Mouse (Mus musculus) adrenal gland, adult 2 months (tissue): ENCODE data around the gene Rbm39. TPM values are rescaled to one million over a fixed set of nuclear protein-coding genes. Genes with fewer than 3 reads are reported as not detected.
"Not testable (repeated sequence)": the region's sequence is repeated elsewhere in the genome, so short reads cannot be mapped to it uniquely, and the experiment has no call there.

Experiments used
- DNase-seq: peaks from one replicate; pipeline ENCODE4 v3.0.0; 2021
- polyA plus RNA-seq: library from polyadenylated mRNA; depleted of rRNA; stranded (reverse); fragments of >200 nt; gene quantifications from 2 replicates; pipeline ENCODE4 v1.2.3, GENCODE M21; 2012
- total RNA-seq, 2 experiments: library from RNA; stranded (reverse); gene quantifications; 2 replicates each; pipeline ENCODE4 v1.2.3; 2021

Gene Rbm39
- total and polyA plus RNA-seq, 3 experiments, result 94.8 to 386 (median 269) TPM

GRCm38 (mm10) chr2:156180824-156181590 lies 969 bp upstream of the Rbm39 start:
- no peak for DNase-seq

GRCm38 (mm10) chr2:156179796-156180093 lies 293 bp downstream of the Rbm39 start:
- no peak for DNase-seq

- peak; percentile 88 for DNase-seq
These were observed 817 bp downstream of the Rbm39 start for GRCm38 (mm10) chr2:156179046-156179795.

DNA sequence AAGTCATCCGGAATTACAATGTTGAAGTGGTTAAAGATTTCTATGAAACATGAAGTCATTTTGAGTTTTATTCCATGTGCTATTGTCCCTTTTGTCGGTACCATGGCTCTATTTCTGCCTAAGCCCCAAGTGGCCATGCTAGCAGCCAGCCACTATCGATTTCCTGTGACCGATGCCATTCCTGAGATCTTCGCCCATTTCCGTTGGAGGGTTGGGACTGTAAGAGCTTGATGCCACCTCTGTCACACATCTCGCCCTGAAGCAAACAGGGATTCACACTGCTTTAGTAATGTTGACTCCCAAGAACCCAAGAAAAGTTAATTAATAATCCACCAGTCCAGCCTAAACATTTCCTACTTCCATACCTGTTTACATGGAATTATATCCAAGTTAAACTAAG lies 2.4 kb downstream of the Rbm39 start:
- no peak for DNase-seq

DNA sequence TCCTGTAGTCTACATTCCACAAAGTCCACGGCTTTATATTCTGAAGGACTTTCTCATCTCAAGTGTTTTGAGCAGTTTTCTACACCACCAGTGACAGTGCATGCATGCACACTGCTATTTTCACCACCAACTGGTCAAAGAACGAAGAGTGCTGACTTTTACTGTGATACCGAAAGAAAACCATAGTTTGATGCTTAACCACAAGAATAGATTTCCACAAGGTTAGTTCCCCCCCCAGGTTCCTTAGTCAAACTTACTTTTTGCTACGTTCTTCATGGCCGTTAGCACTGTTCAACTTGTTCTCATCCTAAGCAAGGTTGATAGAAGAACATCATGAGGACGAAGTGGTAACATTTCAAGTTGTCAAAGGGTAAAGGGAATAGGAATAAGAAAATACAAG lies 3.0 kb downstream of the Rbm39 start:
- DNase-seq, result no peak

DNA sequence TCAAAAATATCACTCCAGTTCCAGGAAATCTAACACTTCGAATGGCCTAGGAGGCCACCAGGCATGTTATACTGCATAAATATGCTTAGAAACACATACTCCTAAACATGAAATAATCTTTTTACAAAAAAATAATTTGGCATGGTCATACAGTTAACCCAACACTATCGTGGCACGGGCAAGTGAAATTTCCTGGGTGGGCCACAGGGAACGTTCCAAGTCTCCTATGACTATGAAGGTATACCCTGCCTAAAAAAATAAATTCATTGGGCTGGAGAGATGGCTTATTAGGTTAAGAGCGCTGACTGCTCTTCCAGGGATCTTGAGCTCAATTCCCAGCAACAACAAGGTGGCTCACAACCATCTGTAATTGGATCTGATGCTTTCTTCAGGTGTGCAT lies 13.5 kb downstream of the Rbm39 start:
- DNase-seq, result no peak

DNA sequence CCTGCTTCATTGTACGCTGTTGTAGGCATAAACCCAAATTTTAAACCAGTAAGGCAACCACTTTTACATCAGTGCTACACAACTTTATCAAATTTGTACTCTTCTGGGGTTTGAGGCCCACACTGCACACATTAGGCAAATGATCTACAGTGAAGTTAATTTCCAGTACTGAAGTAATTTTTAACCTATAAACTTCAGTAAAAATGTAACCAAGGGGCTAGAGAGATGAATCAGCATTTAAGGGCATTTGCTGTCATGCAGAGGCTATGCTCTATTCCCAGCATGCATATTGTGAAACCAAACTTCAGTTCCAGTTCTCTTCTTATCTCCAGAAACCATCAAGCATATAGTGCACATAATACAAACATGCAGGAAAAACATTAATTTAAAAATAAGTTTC lies 14.6 kb downstream of the Rbm39 start:
- no peak for DNase-seq

DNA sequence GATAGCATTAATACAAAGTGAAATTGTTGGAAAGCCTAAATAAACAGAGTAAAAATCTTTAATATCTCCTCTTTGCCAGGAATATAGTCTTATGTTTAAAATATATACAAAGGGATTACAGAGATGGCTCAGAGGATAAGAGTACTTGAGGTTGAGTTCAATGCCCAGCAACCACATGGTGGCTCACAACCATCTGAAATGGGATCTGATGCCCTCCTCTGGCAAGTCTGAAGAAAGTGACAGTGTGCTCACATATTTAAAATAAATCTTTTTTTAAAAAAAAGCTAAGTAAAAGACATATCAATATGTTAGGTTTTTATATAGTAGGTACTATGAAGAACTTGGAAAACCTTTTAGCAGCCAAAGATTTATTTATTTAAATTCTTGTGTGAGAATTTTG lies 28.5 kb downstream of the Rbm39 start:
- DNase-seq, result no peak

DNA sequence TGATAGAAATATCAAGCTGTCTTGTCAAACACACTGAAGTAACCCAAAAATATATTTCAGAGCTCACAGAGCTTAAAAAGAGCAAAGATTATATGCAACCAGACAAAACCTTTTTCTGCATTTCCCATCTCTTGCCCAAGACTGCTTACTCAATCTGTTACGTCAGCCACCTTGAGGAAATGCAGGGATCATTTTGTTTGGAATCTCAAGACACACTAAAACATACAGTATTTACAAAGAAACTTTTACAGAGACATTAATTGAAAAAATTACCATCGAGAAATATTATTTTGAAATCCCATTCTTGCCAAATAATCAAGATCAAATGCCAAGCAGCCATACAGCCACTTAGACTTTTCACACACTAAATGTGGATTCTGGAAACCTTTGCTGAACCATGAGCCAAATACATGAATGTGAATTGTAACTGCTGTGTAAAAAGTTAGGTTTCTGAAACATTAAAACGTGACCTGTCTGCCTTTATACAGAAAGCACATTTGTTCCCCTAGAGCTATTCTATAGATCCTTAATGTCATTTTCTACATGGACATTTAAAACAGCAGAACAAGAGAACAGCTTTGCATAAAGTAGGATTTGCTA lies 32.6 kb downstream of the Rbm39 start:
- no peak for DNase-seq

DNA sequence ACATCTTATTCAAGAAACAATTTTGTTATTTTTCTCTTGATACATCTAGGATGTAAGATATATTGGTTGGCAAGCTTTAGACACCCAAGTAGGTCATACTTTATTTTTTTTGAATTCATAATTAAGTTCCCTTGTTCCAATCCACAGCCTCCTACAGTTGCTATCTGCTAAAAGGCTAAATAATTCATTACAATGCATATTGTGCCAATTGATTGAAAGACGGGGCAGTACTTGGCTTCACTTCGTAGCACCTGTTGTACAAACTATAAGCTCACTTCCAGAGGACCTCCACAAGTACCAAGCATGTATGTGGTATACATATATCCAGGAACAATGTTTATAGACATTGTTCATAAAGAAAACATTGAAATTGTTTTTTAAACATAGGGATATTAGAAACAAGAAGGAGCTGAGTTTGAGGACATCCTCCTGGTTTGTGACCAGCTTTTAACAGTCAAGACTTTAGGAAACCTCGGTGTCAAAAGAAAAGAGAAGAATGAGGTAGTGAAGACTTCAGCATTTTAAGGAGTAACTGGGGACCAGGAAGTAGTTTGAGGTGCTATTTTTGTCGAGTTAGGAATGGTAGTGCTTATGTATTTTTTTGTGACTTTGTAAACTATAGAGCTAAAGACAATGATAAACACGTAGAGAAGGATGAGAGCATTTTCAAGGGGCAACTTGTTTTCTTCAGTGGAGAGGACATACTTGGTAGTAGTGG lies 33.6 kb downstream of the Rbm39 start:
- no peak for DNase-seq

GRCm38 (mm10) chr2:156145486-156146130 lies 34.4 kb downstream of the Rbm39 start:
- no peak for DNase-seq

GRCm38 (mm10) chr2:156143953-156144724 lies 35.9 kb downstream of the Rbm39 start, which contains the start of the genes Romo1 and Nfs1:
Gene Romo1 (plus strand): TSS chr2:156144039.
Gene Nfs1 (minus strand): TSS chr2:156144186.
- peak; percentile 94 for DNase-seq

- DNase-seq, result no peak
These were observed 36.7 kb downstream of the Rbm39 start for GRCm38 (mm10) chr2:156143367-156143766.

- no peak for DNase-seq
These were observed 37.2 kb downstream of the Rbm39 start for GRCm38 (mm10) chr2:156142820-156143219.

DNA sequence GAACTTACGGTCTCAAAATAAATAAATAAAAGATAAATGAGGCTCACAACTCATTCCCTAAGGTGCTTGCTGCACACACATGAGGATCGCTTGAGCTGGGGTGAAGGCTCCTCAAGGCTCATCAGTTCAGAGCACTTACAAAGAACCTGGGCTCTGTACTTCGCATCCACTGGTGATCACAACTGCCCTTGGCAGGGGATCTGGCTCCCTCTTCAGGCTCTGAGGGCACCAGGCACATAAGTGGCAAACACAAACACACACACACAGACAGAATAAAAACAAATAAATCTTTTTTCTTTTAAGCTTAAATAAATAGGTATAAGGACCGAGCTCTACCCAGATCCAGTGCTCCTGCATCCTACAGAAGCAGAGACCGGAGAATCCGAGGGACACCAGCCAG lies 44.3 kb downstream of the Rbm39 start:
- no peak for DNase-seq

DNA sequence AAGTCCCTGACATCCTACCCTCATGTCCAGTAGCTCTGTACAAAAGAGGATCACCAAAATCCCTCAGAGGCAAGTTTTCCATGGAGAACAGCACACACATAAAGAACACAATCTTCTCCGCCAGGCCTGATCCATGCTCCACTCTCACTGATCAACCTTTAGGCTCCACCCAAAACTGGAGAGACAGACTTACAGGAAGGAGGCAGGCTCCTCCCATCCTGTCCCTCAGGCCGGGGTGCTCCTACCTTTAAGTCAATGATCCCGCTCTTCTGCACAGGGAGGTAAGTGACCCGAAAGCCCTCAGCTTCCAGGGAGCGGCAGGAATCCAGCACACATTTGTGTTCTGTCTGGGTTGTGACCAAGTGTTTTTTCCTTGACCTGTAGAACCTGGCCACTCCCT lies 45.9 kb downstream of the Rbm39 start:
- DNase-seq, result no peak

DNA sequence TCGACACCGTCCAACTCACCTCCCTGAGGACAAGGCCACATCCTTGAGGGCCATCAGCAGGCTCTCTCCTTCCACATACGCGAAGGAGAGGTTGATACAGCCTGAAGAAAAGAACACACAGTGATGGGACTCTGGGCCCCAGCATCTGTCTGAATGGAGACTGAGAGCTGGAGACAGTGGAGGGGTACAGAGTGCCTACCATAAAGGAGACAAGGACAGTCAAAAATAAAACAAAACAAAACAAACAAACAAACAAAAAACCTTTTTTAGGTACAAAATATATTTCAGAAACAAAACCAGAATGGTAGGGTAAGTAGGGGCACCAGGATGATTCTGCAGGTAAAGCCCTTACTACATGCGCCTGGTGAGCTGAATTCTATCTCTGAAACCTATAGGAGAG lies 53.0 kb downstream of the Rbm39 start, which contains the start of gene Gm28036:
Gene Gm28036, minus strand, starts transcription at position 101 of the 400 bp plus-strand sequence.
- no peak for DNase-seq

DNA sequence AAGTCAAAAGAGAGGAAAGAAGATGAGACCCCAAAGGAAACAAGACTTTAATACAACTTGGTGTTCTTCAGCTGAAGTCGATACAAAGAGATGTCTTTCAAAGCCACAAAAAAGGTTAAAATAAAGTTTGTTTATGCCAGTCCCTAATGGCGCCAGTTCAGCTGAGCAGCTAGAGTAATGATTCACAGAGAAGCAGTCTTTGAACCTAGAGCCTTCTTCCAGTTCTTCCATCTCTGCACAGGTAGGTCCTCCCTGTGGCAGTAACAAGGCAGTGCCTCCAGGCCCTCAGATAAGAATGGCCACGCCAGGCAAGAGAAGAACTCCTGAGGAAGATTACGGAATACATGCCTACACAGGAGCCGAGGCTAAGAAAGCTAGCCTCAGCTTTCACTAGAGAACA lies 56.3 kb downstream of the Rbm39 start:
- DNase-seq, result no peak

GRCm38 (mm10) chr2:156119566-156119965 lies 60.5 kb downstream of the Rbm39 start:
- no peak for DNase-seq

GRCm38 (mm10) chr2:156112080-156112423 lies 68.0 kb downstream of the Rbm39 start:
- not testable (repeated sequence) for DNase-seq
